Mouse (Mus musculus) C2C12 (cell line): ENCODE data around the gene Grik4.

Experiments used
- CTCF ChIP-seq: IDR thresholded peaks from one replicate; pipeline ENCODE4 v1.5.1; 2011; ENCODE audit not compliant: control insufficient read depth, insufficient read depth, insufficient read length
- MAX ChIP-seq: IDR thresholded peaks from one replicate; pipeline ENCODE4 v1.6.1; 2011; ENCODE audit warnings: mild to moderate bottlenecking, control low read depth
- MYOG ChIP-seq: IDR thresholded peaks from one replicate; pipeline ENCODE4 v1.6.1; 2011; ENCODE audit not compliant: control insufficient read depth, insufficient read length; ENCODE audit errors: extremely low read depth
- USF1 ChIP-seq: IDR thresholded peaks from one replicate; pipeline ENCODE4 v1.6.1; 2011; ENCODE audit warnings: low read depth, mild to moderate bottlenecking, control low read depth, moderate library complexity

GRCm38 (mm10) chr9:42688143-42688542 is 256.1 kb downstream of the Grik4 start:
- TF ChIP-seq USF1 (no peak), CTCF (peak; percentile 2), MAX (no peak), MYOG (no peak)
